Mouse (Mus musculus) megakaryocyte, embryonic 14.5 days (primary cell): Measurements from ENCODE around the gene Ssx2ip. TPM values are rescaled to one million over a fixed set of nuclear protein-coding genes. Genes with fewer than 3 reads are reported as not detected.

Experiments
- H3K27me3 ChIP-seq: replicated peaks from 2 replicates; pipeline ENCODE3; 2012; ENCODE audit warnings: inconsistent platforms
- H3K36me3 ChIP-seq: replicated peaks from 2 replicates; pipeline ENCODE3; 2012; ENCODE audit warnings: low read length, inconsistent platforms, mixed read lengths
- H3K4me1 ChIP-seq: 2 replicates; pipeline ENCODE4 v1.6.1; 2012; ENCODE audit warnings: inconsistent platforms
- H3K4me3 ChIP-seq: replicated peaks from 2 replicates; pipeline ENCODE3; 2012; ENCODE audit warnings: moderate library complexity, mild to moderate bottlenecking, inconsistent platforms
- H3K9me3 ChIP-seq: 2 replicates; pipeline ENCODE4 v1.6.1; 2012; ENCODE audit warnings: inconsistent platforms
- FLI1 ChIP-seq: IDR thresholded peaks from 2 replicates; pipeline ENCODE4 v1.6.1; 2012; ENCODE audit warnings: low read length, inconsistent platforms, mixed read lengths
- GATA1 ChIP-seq: IDR thresholded peaks from 3 replicates; pipeline ENCODE4 v1.6.1; 2012; ENCODE audit warnings: mixed read lengths, low read length, inconsistent platforms, borderline replicate concordance
- polyA plus RNA-seq: library from polyadenylated mRNA; stranded (reverse); fragments of >175 nt; gene quantifications from 2 replicates; pipeline ENCODE4 v1.2.3, GENCODE M21; 2012; ENCODE audit warnings: low replicate concordance; ENCODE audit not compliant: insufficient read depth

Ssx2ip gene
- polyA plus RNA-seq, 1 experiment: 10.1 TPM

DNA sequence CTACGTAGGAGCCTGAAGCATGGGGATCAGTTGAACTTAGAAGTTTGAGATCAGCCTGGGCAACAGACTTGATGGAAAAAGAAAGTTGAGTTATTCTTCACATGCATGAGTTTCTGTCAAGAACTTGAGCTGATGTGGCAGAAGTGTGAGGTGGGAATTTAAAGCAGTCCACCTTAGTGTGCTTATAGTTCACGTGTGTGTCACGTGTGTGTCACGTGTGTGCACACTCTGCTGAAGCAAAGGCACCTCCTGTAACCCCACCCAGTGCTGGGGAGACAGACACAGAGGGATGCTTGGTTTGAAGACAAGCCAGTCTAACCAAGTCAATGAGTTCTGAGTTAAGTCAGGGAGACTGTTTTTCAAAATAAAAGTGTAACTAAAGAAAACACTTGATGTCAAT is 6.6 kb upstream of the Ssx2ip start:
- Histone ChIP-seq H3K4me1 (peaks cover 36% of the 10 kb centered on the region), H3K27me3 (peaks cover 3% of the 10 kb centered on the region), H3K9me3 (peaks cover 15% of the 10 kb centered on the region), H3K36me3 (no peaks in the 10 kb centered on the region), H3K4me3 (no peak overlapping the region)
- TF ChIP-seq FLI1: no peak
- no peak for TF ChIP-seq GATA1

DNA sequence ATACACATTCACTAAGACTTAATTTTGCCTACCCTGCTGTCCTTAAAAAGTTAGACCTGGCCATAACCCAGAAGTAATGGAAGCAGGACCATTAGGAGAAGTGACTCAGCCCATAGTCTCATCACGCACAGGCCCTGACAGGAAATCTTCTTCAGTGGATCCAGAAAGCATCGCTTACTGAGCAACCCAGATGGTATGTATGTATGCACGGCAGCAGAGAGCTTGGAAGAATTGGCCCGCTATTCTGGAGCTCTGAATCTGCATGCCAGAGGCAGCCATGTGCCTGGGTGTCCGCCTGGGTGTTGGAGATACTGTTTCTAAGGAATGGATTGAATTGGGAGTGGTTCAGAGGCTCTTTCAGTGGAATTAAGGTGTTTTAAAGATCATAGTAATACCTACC is 5.2 kb upstream of the Ssx2ip start:
- peaks cover 20% of the 10 kb centered on the region for H3K9me3 ChIP-seq
- H3K4me1 ChIP-seq: peaks cover 32% of the 10 kb centered on the region
- peaks cover 3% of the 10 kb centered on the region for H3K27me3 ChIP-seq
- no peak overlapping the region for H3K4me3 ChIP-seq
- TF ChIP-seq GATA1 (no peak), FLI1 (no peak)
- H3K36me3 ChIP-seq: peaks cover 3% of the 10 kb centered on the region

DNA sequence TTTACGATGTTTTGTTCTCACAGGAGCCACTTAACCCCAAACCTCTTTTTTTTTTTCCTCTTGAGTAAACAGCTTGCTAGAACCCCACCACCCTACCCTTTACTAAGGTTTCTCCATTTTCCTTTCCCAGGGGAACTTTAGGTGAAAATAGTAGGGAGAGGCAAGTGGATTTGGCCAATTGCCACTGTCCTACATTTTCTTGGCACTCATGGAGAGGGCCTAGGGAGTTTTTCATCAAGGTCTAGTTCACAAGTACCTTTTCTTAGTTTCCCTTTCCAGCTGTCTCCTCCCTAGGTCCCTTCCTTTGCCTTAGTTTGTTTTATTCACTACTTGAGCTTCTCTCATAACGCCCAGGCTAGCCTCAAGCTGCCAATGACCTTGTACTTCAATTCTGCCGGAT is 672 bp upstream of the Ssx2ip start:
- H3K4me1 ChIP-seq: peaks cover 54% of the 10 kb centered on the region
- no peak for TF ChIP-seq FLI1
- TF ChIP-seq GATA1: no peak

GRCm38 (mm10) chr3:146405213-146406006 is 968 bp downstream of the Ssx2ip start:
- peaks cover 20% of the 10 kb centered on the region for H3K9me3 ChIP-seq
- H3K4me3 ChIP-seq: peak overlapping the region; percentile 98
- TF ChIP-seq FLI1 (no peak), GATA1 (no peak; the same call in 2 of the 3 replicates)
- H3K4me1 ChIP-seq: peaks cover 62% of the 10 kb centered on the region
- peaks cover 43% of the 10 kb centered on the region for H3K36me3 ChIP-seq
- peaks cover 3% of the 10 kb centered on the region for H3K27me3 ChIP-seq

More for the DNA sequence above, 672 bp upstream of the Ssx2ip start:
- peaks cover 20% of the 10 kb centered on the region for H3K9me3 ChIP-seq
- H3K27me3 ChIP-seq: peaks cover 3% of the 10 kb centered on the region
- peak overlapping the region; percentile 98 for H3K4me3 ChIP-seq
- H3K36me3 ChIP-seq: peaks cover 30% of the 10 kb centered on the region

- Histone ChIP-seq H3K9me3 (peaks cover 20% of the 10 kb centered on the region), H3K4me3 (peak overlapping the region; percentile 98), H3K36me3 (peaks cover 48% of the 10 kb centered on the region), H3K4me1 (peaks cover 68% of the 10 kb centered on the region), H3K27me3 (peaks cover 3% of the 10 kb centered on the region)
- TF ChIP-seq GATA1 (no peak), FLI1 (no peak)
These were observed 1.5 kb downstream of the Ssx2ip start for GRCm38 (mm10) chr3:146406007-146406341.

DNA sequence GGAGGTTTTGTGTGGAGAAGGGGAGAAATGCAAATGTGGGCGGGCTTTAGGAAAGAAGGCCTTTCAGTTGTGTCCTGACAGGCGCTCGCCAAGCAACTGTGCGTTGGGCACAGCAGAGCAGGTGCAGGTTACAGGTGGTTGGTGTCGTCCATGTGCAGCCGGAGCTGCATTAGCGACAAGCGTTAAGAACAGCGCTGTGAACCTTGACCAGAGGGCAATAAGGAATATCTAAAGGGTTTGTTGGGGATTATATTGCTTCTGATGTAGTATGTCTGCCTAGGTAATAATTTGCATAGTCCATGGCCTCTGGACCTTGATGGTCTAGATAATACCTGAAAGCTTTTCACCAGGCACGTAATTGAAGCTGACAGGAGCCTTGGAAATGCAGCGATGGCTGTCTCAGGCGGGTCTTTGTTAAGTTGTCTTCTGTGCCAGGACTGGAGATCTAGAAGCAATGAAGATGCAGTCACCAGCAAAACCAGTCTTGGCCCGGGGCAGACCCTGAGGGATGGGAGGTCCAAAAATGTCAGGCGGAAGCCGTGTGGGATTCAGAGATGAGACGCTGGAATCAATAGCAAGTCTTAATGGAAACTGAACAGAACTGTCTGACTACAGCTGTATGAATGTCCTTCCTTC is 2.8 kb downstream of the Ssx2ip start:
- H3K36me3 ChIP-seq: peaks cover 56% of the 10 kb centered on the region
- TF ChIP-seq GATA1 (no peak), FLI1 (no peak)
- no peaks in the 10 kb centered on the region for H3K27me3 ChIP-seq
- H3K9me3 ChIP-seq: peaks cover 13% of the 10 kb centered on the region
- peaks cover 80% of the 10 kb centered on the region for H3K4me1 ChIP-seq
- H3K4me3 ChIP-seq: peak overlapping the region; percentile 59

- Histone ChIP-seq H3K27me3 (no peaks in the 10 kb centered on the region), H3K36me3 (peaks cover 76% of the 10 kb centered on the region), H3K4me1 (peaks cover 93% of the 10 kb centered on the region), H3K9me3 (no peaks in the 10 kb centered on the region), H3K4me3 (peak overlapping the region; percentile 67)
- TF ChIP-seq FLI1 (no peak), GATA1 (no peak)
These were observed 5.7 kb downstream of the Ssx2ip start for GRCm38 (mm10) chr3:146410114-146410513.

DNA sequence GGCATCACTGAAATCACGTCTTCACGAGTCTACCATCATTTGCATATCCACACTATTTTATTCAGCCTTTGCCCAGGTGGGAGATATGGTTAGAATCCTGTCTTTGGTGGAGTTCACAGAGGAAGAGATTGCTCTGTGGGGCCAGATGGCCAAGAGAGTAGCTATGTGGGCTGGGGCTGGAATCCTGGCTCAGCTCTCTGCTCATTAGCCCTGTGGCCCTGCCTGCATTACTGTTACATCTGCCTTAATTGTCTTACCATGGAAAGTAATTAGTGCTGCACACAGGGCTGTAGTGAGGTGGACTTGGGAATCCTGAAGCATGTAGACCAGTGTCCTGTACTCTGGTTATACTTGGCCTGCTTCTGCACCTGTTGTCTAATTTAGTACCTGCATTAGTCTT is 7.6 kb downstream of the Ssx2ip start:
- peaks cover 5% of the 10 kb centered on the region; the same call in 1 of the 2 replicates for H3K9me3 ChIP-seq
- no peak for TF ChIP-seq FLI1
- no peak for TF ChIP-seq GATA1
- H3K27me3 ChIP-seq: no peaks in the 10 kb centered on the region
- H3K4me3 ChIP-seq: peak overlapping the region; percentile 64
- H3K4me1 ChIP-seq: peaks cover 93% of the 10 kb centered on the region
- H3K36me3 ChIP-seq: peaks cover 85% of the 10 kb centered on the region

GRCm38 (mm10) chr3:146412480-146412879 is 8.0 kb downstream of the Ssx2ip start:
- Histone ChIP-seq H3K9me3 (peaks cover 9% of the 10 kb centered on the region; the same call in 1 of the 2 replicates), H3K27me3 (no peaks in the 10 kb centered on the region), H3K36me3 (peaks cover 85% of the 10 kb centered on the region), H3K4me3 (no peak overlapping the region), H3K4me1 (peaks cover 93% of the 10 kb centered on the region)
- TF ChIP-seq GATA1: no peak
- TF ChIP-seq FLI1: no peak

GRCm38 (mm10) chr3:146413016-146413415 is 8.6 kb downstream of the Ssx2ip start:
- TF ChIP-seq GATA1 (no peak), FLI1 (no peak)
- H3K27me3 ChIP-seq: no peaks in the 10 kb centered on the region
- H3K4me1 ChIP-seq: peaks cover 93% of the 10 kb centered on the region
- no peak overlapping the region for H3K4me3 ChIP-seq
- H3K36me3 ChIP-seq: peaks cover 85% of the 10 kb centered on the region
- H3K9me3 ChIP-seq: peaks cover 9% of the 10 kb centered on the region; the same call in 1 of the 2 replicates
